Mouse (Mus musculus): Measurements from ENCODE around the gene Olfr178. TPM values are rescaled to one million over a fixed set of nuclear protein-coding genes. Genes with fewer than 3 reads are reported as not detected.

Olfr178 gene
- total and polyA plus RNA-seq, 2 experiments from 2014 or later: not detected

DNA sequence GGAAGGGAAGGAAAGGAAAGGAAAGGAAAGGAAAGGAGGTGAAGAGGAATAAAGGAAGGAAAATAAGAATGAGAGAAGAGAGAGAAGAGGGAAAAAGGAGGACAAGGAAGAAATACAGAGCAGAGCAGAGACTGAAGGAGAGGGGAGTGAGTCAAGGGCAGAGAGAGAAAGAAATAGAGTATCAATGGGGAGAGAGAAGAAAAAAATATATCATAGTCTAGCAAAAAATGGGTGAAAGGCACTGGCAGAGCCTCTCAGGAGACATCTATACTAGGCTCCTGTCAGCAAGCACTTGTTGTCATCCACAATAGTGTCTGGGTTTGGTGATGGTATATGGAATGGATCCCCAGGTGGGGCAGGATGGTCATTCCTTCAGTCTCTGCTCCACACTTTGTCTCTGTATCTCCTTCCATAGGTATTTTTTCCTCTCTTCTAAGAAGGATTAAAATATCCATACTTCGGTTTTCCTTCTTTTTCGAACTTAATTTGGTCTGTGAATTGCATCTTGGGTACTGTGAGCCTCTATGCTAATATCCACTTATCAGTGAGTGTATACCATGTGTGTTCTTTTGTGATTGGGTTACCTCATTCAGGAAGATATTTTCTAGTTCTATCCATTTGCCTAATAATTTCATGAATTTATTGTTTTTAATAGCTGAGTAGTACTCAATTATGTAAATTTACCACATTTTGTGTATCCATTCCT lies 31.7 kb downstream of the Olfr178 start:
- Histone ChIP-seq H3K4me3 (ENCODE audit: low read depth, low read length) (no peak overlapping the region), H3K9ac (replicated peaks; ENCODE audit: low read depth, low read length) (no peak overlapping the region), H3K4me1 (ENCODE audit: control insufficient read depth, insufficient read depth) (no peaks in the 10 kb centered on the region), H3K27me3 (ENCODE audit: control insufficient read depth, insufficient read depth, low read length) (no peaks in the 10 kb centered on the region), H3K4me2 (ENCODE audit: low read depth, low read length) (no peak overlapping the region), H3K36me3 (replicated peaks; ENCODE audit: control insufficient read depth, insufficient read depth, low read length) (no peaks in the 10 kb centered on the region), H3K27ac (ENCODE audit: low read depth) (no peak overlapping the region), H3K9me3 (replicated peaks; ENCODE audit: control insufficient read depth, low read length) (no peaks in the 10 kb centered on the region)
- ATAC-seq (ENCODE audit: insufficient read depth, low read depth): no peak
- WGBS: 81% methylated on average over 2 of the region's 2 CpGs
- DNase-seq (ENCODE audit: low spot score): no peak
- TF ChIP-seq EP300 (IDR thresholded peaks at IDR 0.05; ENCODE audit: low read depth): no peak
- no peak for TF ChIP-seq CTCF (IDR thresholded peaks at IDR 0.05; ENCODE audit: low read depth)

Other genes starting within 250 kb of the Olfr178 start
- 27.4 and 35.4 TPM in 2 replicates for gene Cpox, start 221.8 kb downstream of the Olfr178 start, total RNA-seq (2014; rRNA removed; ENCODE audit: low replicate concordance)
- 15.4 and 15.6 TPM in 2 replicates for gene Cpox, start 221.8 kb downstream of the Olfr178 start, polyA plus RNA-seq (2015; fragmentation: Nextera tagmentation; extraction: Ambion mirVana)
- not detected in 2 replicates for gene Gpr15, start 173.0 kb downstream of the Olfr178 start, total RNA-seq (2014; rRNA removed; ENCODE audit: low replicate concordance)
- gene Gpr15, start 173.0 kb downstream of the Olfr178 start, polyA plus RNA-seq (2015; fragmentation: Nextera tagmentation; extraction: Ambion mirVana): 0.10 TPM in 1 of 2 replicates, not detected in the other
- 24.0 and 43.9 TPM in 2 replicates for gene Cldnd1, start 164.2 kb downstream of the Olfr178 start, total RNA-seq (2014; rRNA removed; ENCODE audit: low replicate concordance)
- 72.0 and 72.8 TPM in 2 replicates for gene Cldnd1, start 164.2 kb downstream of the Olfr178 start, polyA plus RNA-seq (2015; fragmentation: Nextera tagmentation; extraction: Ambion mirVana)
- gene Olfr172, start 128.9 kb downstream of the Olfr178 start, total RNA-seq (2014; rRNA removed; ENCODE audit: low replicate concordance): not detected in 2 replicates
- not detected in 2 replicates for gene Olfr172, start 128.9 kb downstream of the Olfr178 start, polyA plus RNA-seq (2015; fragmentation: Nextera tagmentation; extraction: Ambion mirVana)
- gene Olfr173, start 91.8 kb downstream of the Olfr178 start, total RNA-seq (2014; rRNA removed; ENCODE audit: low replicate concordance): not detected in 2 replicates
- not detected in 2 replicates for gene Olfr173, start 91.8 kb downstream of the Olfr178 start, polyA plus RNA-seq (2015; fragmentation: Nextera tagmentation; extraction: Ambion mirVana)
- not detected in 2 replicates for gene Olfr175-ps1, start 65.3 kb downstream of the Olfr178 start, total RNA-seq (2014; rRNA removed; ENCODE audit: low replicate concordance)
- gene Olfr175-ps1, start 65.3 kb downstream of the Olfr178 start, polyA plus RNA-seq (2015; fragmentation: Nextera tagmentation; extraction: Ambion mirVana): not detected in 2 replicates
- not detected in 2 replicates for gene Olfr177, start 17.3 kb downstream of the Olfr178 start, total RNA-seq (2014; rRNA removed; ENCODE audit: low replicate concordance)
- not detected in 2 replicates for gene Olfr177, start 17.3 kb downstream of the Olfr178 start, polyA plus RNA-seq (2015; fragmentation: Nextera tagmentation; extraction: Ambion mirVana)
- not detected in 2 replicates for gene Olfr181, start 36.7 kb upstream of the Olfr178 start, total RNA-seq (2014; rRNA removed; ENCODE audit: low replicate concordance)
- gene Olfr181, start 36.7 kb upstream of the Olfr178 start, polyA plus RNA-seq (2015; fragmentation: Nextera tagmentation; extraction: Ambion mirVana): not detected in 2 replicates
- gene Olfr180, start 37.3 kb upstream of the Olfr178 start, total RNA-seq (2014; rRNA removed; ENCODE audit: low replicate concordance): not detected in 2 replicates
- not detected in 2 replicates for gene Olfr180, start 37.3 kb upstream of the Olfr178 start, polyA plus RNA-seq (2015; fragmentation: Nextera tagmentation; extraction: Ambion mirVana)
- not detected in 2 replicates for gene Olfr183, start 103.3 kb upstream of the Olfr178 start, total RNA-seq (2014; rRNA removed; ENCODE audit: low replicate concordance)
- gene Olfr183, start 103.3 kb upstream of the Olfr178 start, polyA plus RNA-seq (2015; fragmentation: Nextera tagmentation; extraction: Ambion mirVana): not detected in 2 replicates
- not detected in 2 replicates for gene Olfr186, start 138.2 kb upstream of the Olfr178 start, total RNA-seq (2014; rRNA removed; ENCODE audit: low replicate concordance)
- gene Olfr186, start 138.2 kb upstream of the Olfr178 start, polyA plus RNA-seq (2015; fragmentation: Nextera tagmentation; extraction: Ambion mirVana): not detected in 2 replicates
- not detected in 2 replicates for gene Olfr187, start 147.7 kb upstream of the Olfr178 start, total RNA-seq (2014; rRNA removed; ENCODE audit: low replicate concordance)
- not detected in 2 replicates for gene Olfr187, start 147.7 kb upstream of the Olfr178 start, polyA plus RNA-seq (2015; fragmentation: Nextera tagmentation; extraction: Ambion mirVana)
- gene Olfr190, start 185.9 kb upstream of the Olfr178 start, total RNA-seq (2014; rRNA removed; ENCODE audit: low replicate concordance): not detected in 2 replicates
- not detected in 2 replicates for gene Olfr190, start 185.9 kb upstream of the Olfr178 start, polyA plus RNA-seq (2015; fragmentation: Nextera tagmentation; extraction: Ambion mirVana)
- gene Olfr191, start 197.8 kb upstream of the Olfr178 start, total RNA-seq (2014; rRNA removed; ENCODE audit: low replicate concordance): not detected in 2 replicates
- gene Olfr191, start 197.8 kb upstream of the Olfr178 start, polyA plus RNA-seq (2015; fragmentation: Nextera tagmentation; extraction: Ambion mirVana): not detected in 2 replicates
- not detected in 2 replicates for gene Olfr193, start 219.8 kb upstream of the Olfr178 start, total RNA-seq (2014; rRNA removed; ENCODE audit: low replicate concordance)
- gene Olfr193, start 219.8 kb upstream of the Olfr178 start, polyA plus RNA-seq (2015; fragmentation: Nextera tagmentation; extraction: Ambion mirVana): not detected in 2 replicates
- gene Olfr194, start 229.0 kb upstream of the Olfr178 start, total RNA-seq (2014; rRNA removed; ENCODE audit: low replicate concordance): not detected in 2 replicates
- not detected in 2 replicates for gene Olfr194, start 229.0 kb upstream of the Olfr178 start, polyA plus RNA-seq (2015; fragmentation: Nextera tagmentation; extraction: Ambion mirVana)